Mouse (Mus musculus) embryonic facial prominence, embryonic 12.5 days (tissue): Measurements from ENCODE around the gene Scfd2. TPM values are rescaled to one million over a fixed set of nuclear protein-coding genes. Genes with fewer than 3 reads are reported as not detected.
A peak's percentile ranks its signal among the peaks of the same experiment; 100 is the strongest.

Source experiments
- ATAC-seq: fragments of 200-750 bp; cut with Nextera tagmentation; 2 replicates; pipeline ENCODE4 v1.8.0; 2017; ENCODE audit not compliant: insufficient number of reproducible peaks, insufficient read depth, low FRiP score, low TSS enrichment
- H3K27ac ChIP-seq: fragments of 300-500 bp; sonication (generic); 2 replicates; pipeline ENCODE4 v1.5.1; 2016; ENCODE audit warnings: mild to moderate bottlenecking
- H3K27me3 ChIP-seq: fragments of 300-500 bp; sonication (generic); 2 replicates; pipeline ENCODE4 v1.6.1; 2016; ENCODE audit warnings: mild to moderate bottlenecking, moderate library complexity
- H3K36me3 ChIP-seq: fragments of 300-500 bp; sonication (generic); 2 replicates; pipeline ENCODE4 v1.6.1; 2016; ENCODE audit warnings: mild to moderate bottlenecking
- H3K4me1 ChIP-seq: fragments of 300-500 bp; sonication (generic); 2 replicates; pipeline ENCODE4 v1.6.1; 2016
- H3K4me2 ChIP-seq: fragments of 300-500 bp; sonication (generic); replicated peaks from 2 replicates; pipeline ENCODE4 v1.6.1; 2016; ENCODE audit warnings: mild to moderate bottlenecking, moderate library complexity
- H3K4me3 ChIP-seq: fragments of 300-500 bp; sonication (generic); 2 replicates; pipeline ENCODE4 v1.5.1; 2016; ENCODE audit warnings: mild to moderate bottlenecking
- H3K9ac ChIP-seq: fragments of 300-500 bp; sonication (generic); 2 replicates; pipeline ENCODE4 v1.6.1; 2016; ENCODE audit warnings: mild to moderate bottlenecking, moderate library complexity
- H3K9me3 ChIP-seq: fragments of 300-500 bp; sonication (generic); 2 replicates; pipeline ENCODE4 v1.6.1; 2016; ENCODE audit warnings: mild to moderate bottlenecking, moderate library complexity
- WGBS: fragments of 180-500 bp; shearing (Covaris S2); methylation state at CpG from one replicate; pipeline ENCODE4 v1.1.7; 2016; 5-methylcytosine and 5-hydroxymethylcytosine counted together
- polyA plus RNA-seq: library from polyadenylated mRNA; unstranded; fragments of >200 nt; fragmentation: Nextera tagmentation; extraction: Ambion mirVana; gene quantifications from 2 replicates; pipeline ENCODE4 v1.2.1, GENCODE M21; 2016

The Scfd2 gene
- polyA plus RNA-seq, 1 experiment from 2014 or later: 18.2 TPM

GRCm38 (mm10) chr5:74250308-74250707 lies 281.3 kb downstream of the Scfd2 start:
- H3K4me3 ChIP-seq: no peak overlapping the region
- H3K9me3 ChIP-seq: no peaks in the 10 kb centered on the region
- no peaks in the 10 kb centered on the region for H3K36me3 ChIP-seq
- H3K9ac ChIP-seq: 0 out of 2 replicates have a peak overlapping the region, but pooled peaks have one; percentile 24
- ATAC-seq: no peak
- peak overlapping the region; percentile 64 for H3K27ac ChIP-seq
- H3K4me2 ChIP-seq: no peak overlapping the region
- 37% methylated on average over 7 of the region's 7 CpGs for WGBS
- peaks cover 44% of the 10 kb centered on the region for H3K4me1 ChIP-seq
- no peaks in the 10 kb centered on the region for H3K27me3 ChIP-seq

DNA sequence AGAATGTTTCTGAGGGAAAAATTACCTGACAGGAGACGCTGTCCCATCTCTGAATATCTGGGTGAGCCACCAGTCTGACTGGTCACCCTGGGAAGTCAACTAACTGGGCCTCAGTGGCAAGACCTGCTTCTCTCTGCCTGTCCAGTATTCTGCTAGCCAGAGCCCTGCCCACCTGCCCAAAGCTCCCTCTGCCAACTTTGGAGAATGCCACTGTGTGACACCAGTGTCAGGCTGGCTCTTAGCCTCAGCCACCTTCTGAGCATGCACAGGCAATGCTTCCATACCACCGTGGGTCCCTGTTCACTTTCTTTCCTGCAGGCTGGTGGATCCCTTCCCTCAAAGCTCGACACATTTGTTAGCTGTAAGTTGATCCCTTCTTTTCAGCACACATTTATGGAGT lies 281.8 kb downstream of the Scfd2 start:
- Histone ChIP-seq H3K36me3 (no peaks in the 10 kb centered on the region), H3K27ac (peak overlapping the region; percentile 64), H3K9ac (no peak overlapping the region), H3K27me3 (no peaks in the 10 kb centered on the region), H3K4me2 (no peak overlapping the region), H3K4me3 (no peak overlapping the region), H3K4me1 (peaks cover 44% of the 10 kb centered on the region), H3K9me3 (no peaks in the 10 kb centered on the region)
- ATAC-seq: no peak
- 39% methylated on average over 3 of the region's 3 CpGs for WGBS

GRCm38 (mm10) chr5:74246971-74247370 lies 284.6 kb downstream of the Scfd2 start:
- no peak overlapping the region for H3K4me2 ChIP-seq
- WGBS: 83% methylated on average over 3 of the region's 3 CpGs
- no peak overlapping the region for H3K4me3 ChIP-seq
- H3K27me3 ChIP-seq: no peaks in the 10 kb centered on the region
- peak overlapping the region; percentile 43; the same call in 1 of the 2 replicates for H3K27ac ChIP-seq
- H3K4me1 ChIP-seq: peaks cover 31% of the 10 kb centered on the region
- H3K36me3 ChIP-seq: no peaks in the 10 kb centered on the region
- no peak for ATAC-seq
- no peak overlapping the region for H3K9ac ChIP-seq
- H3K9me3 ChIP-seq: no peaks in the 10 kb centered on the region

DNA sequence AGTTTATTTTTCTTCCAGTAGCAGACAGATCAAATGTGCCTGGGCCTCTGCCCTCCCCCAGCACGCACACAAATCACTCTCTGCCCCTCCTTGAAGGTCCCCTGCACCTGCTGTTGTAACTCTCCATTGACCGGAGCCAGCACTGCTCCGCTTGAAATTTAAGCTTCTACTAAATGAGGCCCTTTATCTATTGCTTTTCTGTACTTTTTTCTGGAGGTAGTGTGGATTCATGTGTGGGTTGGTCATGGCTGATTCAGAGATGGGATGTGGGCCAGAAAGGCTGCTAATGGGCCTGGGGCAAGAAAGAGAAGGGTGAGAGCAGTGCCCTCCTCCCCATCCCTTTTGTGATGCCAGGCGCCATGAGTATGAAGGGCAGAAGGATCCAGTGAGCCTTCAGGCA lies 285.1 kb downstream of the Scfd2 start:
- no peak overlapping the region for H3K9ac ChIP-seq
- peaks cover 27% of the 10 kb centered on the region for H3K4me1 ChIP-seq
- H3K27me3 ChIP-seq: no peaks in the 10 kb centered on the region
- WGBS: 47% methylated on average over 4 of the region's 4 CpGs
- no peak overlapping the region for H3K4me2 ChIP-seq
- H3K27ac ChIP-seq: peak overlapping the region; percentile 43; the same call in 1 of the 2 replicates
- no peak overlapping the region for H3K4me3 ChIP-seq
- no peaks in the 10 kb centered on the region for H3K9me3 ChIP-seq
- H3K36me3 ChIP-seq: no peaks in the 10 kb centered on the region
- ATAC-seq: no peak

GRCm38 (mm10) chr5:74245641-74246145 lies 285.9 kb downstream of the Scfd2 start:
- 85% methylated on average over 8 of the region's 8 CpGs for WGBS

DNA sequence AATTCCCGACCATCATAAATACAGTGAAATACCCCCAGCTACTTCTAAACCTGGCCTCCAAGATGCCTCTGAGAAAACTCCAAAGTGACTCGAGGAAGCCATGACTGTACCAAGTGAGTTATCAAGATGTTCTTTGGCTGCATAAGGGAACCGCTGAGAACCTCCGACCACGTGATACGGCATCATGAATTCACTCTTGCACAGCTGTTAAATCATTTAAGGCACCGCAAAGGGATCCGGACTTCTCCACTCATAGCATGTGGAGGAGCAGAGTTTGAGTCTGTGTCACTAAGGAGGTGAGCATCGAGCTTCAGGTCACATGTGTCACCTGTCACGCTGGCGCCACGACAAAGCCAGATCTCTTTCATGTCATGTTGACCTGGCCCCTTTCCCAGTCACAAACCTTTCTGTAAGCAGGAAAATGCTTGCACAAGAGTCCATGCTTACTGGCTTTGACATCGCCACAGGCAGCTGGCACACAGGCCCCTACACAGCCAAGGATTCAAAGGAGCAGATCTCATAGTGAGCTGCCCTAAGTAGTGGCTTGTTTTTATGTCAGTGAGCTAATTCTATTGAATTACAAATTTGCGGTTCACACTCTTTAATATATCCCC lies 287.0 kb downstream of the Scfd2 start:
- Histone ChIP-seq H3K9me3 (no peaks in the 10 kb centered on the region), H3K4me1 (peaks cover 17% of the 10 kb centered on the region), H3K36me3 (no peaks in the 10 kb centered on the region), H3K27me3 (no peaks in the 10 kb centered on the region), H3K4me2 (no peak overlapping the region), H3K9ac (no peak overlapping the region), H3K27ac (no peak overlapping the region), H3K4me3 (no peak overlapping the region)
- 92% methylated on average over 14 of the region's 14 CpGs for WGBS
- ATAC-seq: no peak

More at GRCm38 (mm10) chr5:74245641-74246145, 285.9 kb downstream of the Scfd2 start:
- Histone ChIP-seq H3K4me1 (peaks cover 22% of the 10 kb centered on the region), H3K9me3 (no peaks in the 10 kb centered on the region), H3K27ac (no peak overlapping the region), H3K4me2 (no peak overlapping the region), H3K9ac (no peak overlapping the region), H3K27me3 (no peaks in the 10 kb centered on the region), H3K36me3 (no peaks in the 10 kb centered on the region), H3K4me3 (no peak overlapping the region)
- no peak for ATAC-seq

GRCm38 (mm10) chr5:74242654-74243053 lies 288.9 kb downstream of the Scfd2 start:
- 74% methylated on average over 3 of the region's 3 CpGs for WGBS
- no peak for ATAC-seq

DNA sequence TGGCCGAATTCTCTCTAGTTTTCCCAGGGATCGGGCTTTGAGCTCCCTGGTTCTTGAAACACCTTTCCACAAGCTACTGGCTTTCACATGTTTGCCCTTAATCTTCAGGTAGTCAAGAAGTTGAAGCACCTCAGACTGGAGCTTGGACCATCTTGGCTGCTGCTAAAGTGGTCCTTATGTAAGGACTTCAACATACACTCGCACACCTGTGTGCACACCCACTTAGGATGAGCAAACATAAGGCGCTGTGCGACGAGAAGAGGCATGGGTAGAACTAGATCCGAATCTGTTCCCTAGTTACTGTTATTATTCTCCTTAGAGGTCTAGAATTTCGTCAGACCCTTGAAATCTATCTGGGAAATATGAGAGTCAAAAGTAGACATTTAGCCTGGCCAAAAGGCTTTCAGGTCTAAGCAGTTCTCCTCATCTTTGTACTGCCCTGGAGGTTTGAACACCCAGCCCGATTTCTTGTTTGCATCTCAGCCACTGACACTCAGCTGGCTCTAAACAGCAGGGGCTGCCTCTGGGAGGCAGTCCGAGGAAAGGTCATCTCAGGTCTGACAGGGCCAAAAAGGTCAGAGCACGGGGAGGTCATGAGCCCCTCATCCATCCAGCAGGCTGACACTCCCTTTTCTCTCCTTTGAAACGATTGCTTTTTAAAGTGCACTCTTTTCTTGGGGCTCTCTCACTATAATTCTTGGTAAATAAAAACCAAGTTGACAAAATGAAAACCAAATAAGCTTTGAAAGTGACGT lies 290.5 kb downstream of the Scfd2 start:
- Histone ChIP-seq H3K4me3 (no peak overlapping the region), H3K4me1 (peaks cover 10% of the 10 kb centered on the region; the same call in 1 of the 2 replicates), H3K27ac (no peak overlapping the region), H3K4me2 (no peak overlapping the region), H3K9me3 (no peaks in the 10 kb centered on the region), H3K36me3 (no peaks in the 10 kb centered on the region), H3K27me3 (no peaks in the 10 kb centered on the region), H3K9ac (no peak overlapping the region)
- no peak for ATAC-seq
- 50% methylated on average over 13 of the region's 13 CpGs for WGBS

More at GRCm38 (mm10) chr5:74242654-74243053, 288.9 kb downstream of the Scfd2 start:
- no peak overlapping the region for H3K27ac ChIP-seq
- H3K27me3 ChIP-seq: no peaks in the 10 kb centered on the region
- H3K4me1 ChIP-seq: peaks cover 15% of the 10 kb centered on the region; the same call in 1 of the 2 replicates
- H3K4me2 ChIP-seq: no peak overlapping the region
- no peaks in the 10 kb centered on the region for H3K36me3 ChIP-seq
- no peaks in the 10 kb centered on the region for H3K9me3 ChIP-seq
- no peak overlapping the region for H3K4me3 ChIP-seq
- no peak overlapping the region for H3K9ac ChIP-seq

- 66% methylated on average over 8 of the region's 8 CpGs for WGBS
- H3K4me1 ChIP-seq: peaks cover 10% of the 10 kb centered on the region; the same call in 1 of the 2 replicates
- H3K4me2 ChIP-seq: no peak overlapping the region
- no peak overlapping the region for H3K4me3 ChIP-seq
- no peak for ATAC-seq
- H3K27me3 ChIP-seq: no peaks in the 10 kb centered on the region
- no peak overlapping the region for H3K9ac ChIP-seq
- H3K27ac ChIP-seq: peak overlapping the region; percentile 41; the same call in 1 of the 2 replicates
- H3K9me3 ChIP-seq: no peaks in the 10 kb centered on the region
- no peaks in the 10 kb centered on the region for H3K36me3 ChIP-seq
These were observed 291.3 kb downstream of the Scfd2 start for GRCm38 (mm10) chr5:74240298-74240697.

- 86% methylated on average over 1 of the region's 1 CpGs for WGBS
These were observed 292.2 kb downstream of the Scfd2 start for GRCm38 (mm10) chr5:74239369-74239768.

GRCm38 (mm10) chr5:74233808-74234207 lies 297.8 kb downstream of the Scfd2 start:
- no peak overlapping the region for H3K4me2 ChIP-seq
- no peaks in the 10 kb centered on the region for H3K36me3 ChIP-seq
- H3K4me3 ChIP-seq: no peak overlapping the region
- ATAC-seq: no peak
- H3K9me3 ChIP-seq: no peaks in the 10 kb centered on the region
- 93% methylated on average over 7 of the region's 7 CpGs for WGBS
- H3K27ac ChIP-seq: no peak overlapping the region
- 0 out of 2 replicates have a peak, but pooled peaks cover 9% of the 10 kb centered on the region for H3K4me1 ChIP-seq
- no peaks in the 10 kb centered on the region for H3K27me3 ChIP-seq
- no peak overlapping the region for H3K9ac ChIP-seq

More at GRCm38 (mm10) chr5:74239369-74239768, 292.2 kb downstream of the Scfd2 start:
- H3K36me3 ChIP-seq: no peaks in the 10 kb centered on the region
- no peaks in the 10 kb centered on the region for H3K9me3 ChIP-seq
- H3K4me2 ChIP-seq: no peak overlapping the region
- H3K4me3 ChIP-seq: no peak overlapping the region
- no peak for ATAC-seq
- H3K27me3 ChIP-seq: no peaks in the 10 kb centered on the region
- peaks cover 10% of the 10 kb centered on the region; the same call in 1 of the 2 replicates for H3K4me1 ChIP-seq
- no peak overlapping the region for H3K27ac ChIP-seq
- H3K9ac ChIP-seq: no peak overlapping the region
